Mouse (Mus musculus) spleen, postnatal 10 days (tissue): ENCODE data around the gene Slc22a23.

Experiments
- DNase-seq, 2 experiments: peaks; one replicate each; pipeline ENCODE4 v3.0.0; 2021 to 2022; ENCODE audit warnings: low spot score in 2 of 2

The Slc22a23 gene

DNA sequence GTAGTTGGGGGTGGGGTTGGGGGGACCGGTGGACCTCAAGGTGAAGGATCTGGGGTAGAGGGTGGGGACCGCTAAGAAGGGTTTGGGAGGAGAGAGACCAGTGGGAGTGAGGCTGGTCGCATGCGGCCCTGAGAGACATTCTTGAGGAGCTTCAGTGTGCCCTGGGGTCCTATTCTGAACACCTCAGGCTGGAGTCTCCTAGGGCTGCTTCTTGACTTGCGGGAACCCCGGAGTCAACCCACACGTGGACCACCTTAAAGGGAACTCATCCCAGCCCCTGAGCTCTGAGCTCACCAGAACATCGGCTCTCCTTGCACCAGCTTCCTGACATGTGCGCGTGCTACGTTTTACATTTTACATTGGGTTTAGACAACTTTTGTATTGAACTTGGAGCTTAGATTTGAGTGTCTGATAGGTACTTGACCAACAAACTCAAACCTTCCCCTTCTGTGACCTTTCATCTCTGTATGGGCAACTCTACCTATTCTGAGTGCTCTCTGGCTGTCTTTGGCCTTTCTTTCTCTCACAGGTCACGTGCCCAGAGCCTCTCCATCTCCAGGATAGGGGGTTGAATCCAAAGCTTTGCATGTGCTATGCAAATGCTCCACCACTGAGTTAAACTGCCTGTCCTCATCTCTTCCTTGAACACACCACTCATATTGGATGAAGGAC is 181.5 kb downstream of the Slc22a23 start:
- no peak for DNase-seq

DNA sequence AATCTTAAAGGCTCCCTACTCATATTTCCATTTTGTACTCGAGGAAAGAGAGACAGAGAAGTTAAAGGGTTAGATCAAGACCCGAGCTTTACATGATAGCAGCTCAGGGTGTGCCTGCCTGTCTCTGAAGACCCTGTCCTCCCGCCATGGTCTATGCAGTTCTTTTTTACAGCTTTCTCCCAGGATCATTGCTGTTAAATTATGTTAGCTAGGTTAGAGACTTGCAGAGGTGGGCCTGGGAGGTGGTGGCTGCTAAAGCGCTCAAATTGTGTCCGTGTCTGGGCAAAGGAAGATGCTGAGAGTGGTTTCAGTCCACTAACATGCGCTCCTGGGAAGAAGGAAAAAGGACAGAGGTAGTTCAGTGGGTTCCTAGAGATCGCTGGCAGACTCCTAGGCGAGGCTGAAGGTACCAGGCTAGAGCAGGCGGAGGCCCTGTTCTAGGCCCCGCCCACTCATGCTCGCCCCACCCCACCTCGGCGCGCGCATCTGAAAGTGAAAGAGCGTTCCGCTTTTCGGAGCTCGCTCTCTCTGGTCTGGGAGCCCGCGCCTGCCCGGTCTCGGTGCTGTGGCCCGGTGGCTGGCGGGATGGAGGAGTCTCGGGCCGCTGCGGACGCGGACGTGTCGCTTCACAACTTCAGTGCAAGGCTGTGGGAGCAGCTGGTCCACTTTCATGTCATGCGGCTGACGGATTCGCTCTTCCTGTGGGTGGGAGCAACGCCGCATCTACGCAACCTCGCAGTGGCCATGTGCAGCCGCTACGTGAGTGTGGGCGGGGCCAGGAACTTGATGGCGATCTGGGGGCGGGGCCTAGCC is 182.3 kb downstream of the Slc22a23 start, which contains the start of gene Psmg4:
Gene Psmg4, plus strand, starts transcription at position 474 of the 813 bp plus-strand sequence.
- DNase-seq: peak; percentile 96 to 98

DNA sequence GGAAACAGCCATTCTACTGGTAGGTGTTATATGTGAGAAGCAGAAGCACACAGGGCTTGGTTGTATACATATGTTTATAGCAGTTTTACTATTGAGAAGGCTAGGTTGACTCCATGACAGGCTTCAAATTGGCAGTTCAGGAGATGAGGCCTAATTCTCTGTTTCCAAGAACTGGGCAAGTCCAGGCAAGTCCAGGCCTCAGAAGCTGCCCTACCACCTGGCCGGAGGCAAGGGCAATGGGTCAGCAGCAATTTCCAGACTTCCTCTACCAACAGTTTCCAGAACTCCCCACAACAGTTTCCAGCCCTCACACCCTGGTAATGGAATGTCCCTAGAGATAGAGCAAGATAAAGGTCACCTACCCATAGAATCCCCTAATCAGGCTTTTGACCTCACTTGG is 185.1 kb downstream of the Slc22a23 start:
- DNase-seq: no peak

DNA sequence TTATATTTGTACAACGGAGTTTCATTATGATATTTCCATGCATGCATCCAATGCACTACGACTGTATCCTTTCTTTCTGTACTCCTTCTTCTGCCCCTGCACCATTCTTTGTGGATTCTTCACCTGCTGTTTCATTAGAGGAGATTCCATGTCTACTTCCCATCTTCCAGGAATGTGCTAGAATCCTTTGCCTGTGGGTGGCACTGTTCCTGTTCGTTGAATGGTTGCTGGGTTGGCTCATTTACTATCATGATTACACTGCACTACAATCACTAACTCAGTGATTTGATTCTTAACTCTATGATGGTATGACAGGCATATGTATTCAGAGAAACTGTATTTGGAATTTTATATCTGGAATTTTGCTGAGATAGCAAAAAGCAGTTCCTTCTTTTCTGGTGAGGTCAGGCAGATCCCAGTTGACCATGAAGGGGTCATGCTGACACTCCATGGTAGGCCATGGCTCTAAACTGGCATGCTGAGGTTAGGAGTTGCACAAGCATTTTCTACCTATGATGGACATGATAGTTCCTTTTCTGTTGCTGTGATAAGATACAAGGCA is 187.3 kb downstream of the Slc22a23 start:
- DNase-seq: no peak

DNA sequence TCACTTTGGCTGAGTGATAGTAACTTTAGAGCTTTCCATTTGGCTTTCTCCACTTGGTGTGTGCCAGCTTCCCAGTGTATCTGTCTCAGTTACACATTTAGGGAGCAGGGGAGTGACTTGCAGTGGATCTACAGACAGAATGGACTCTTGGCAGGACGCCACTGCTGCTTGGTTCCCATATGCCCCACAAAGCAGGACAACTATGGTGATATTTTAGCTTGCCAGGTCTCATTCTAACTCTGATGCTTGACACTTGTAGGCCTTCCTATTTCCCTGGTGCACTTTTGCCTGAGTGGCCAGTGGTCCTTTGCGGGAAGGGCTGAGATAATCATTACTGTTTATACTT is 188.2 kb downstream of the Slc22a23 start:
- DNase-seq: no peak

DNA sequence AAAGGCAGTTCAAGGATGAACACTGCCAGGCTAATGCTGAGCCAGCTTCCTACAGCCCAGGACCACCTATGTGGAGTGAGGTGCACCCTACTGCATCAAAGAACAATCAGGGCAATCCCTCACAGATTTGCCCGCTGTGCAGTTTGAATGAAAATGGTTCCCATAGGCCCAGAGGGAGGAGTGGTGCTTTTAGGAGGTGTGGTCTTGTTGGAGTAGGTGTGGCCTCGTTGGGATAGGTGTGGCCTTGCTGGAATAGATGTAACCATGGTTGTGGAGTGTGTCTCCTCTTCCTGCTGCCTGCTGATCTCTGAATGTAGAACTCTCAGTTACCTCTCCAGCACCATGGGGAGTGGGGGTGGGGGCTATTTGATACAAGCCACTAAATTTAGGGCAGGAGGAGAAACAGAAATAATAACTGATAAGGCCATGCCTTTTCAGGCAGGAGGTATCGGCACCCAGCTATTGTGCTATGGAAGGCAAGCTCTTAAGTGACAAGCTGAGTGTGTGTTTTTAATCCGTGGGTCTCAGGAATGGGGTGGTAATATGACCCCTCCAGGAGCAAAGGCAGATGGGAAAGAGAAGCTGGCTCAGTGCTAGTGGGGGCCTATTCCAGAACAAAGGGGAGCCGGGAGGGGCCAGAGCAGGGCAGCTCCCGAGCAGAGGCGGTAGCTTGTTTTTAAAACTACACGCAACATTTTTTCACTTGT is 188.7 kb downstream of the Slc22a23 start:
- DNase-seq: no peak

DNA sequence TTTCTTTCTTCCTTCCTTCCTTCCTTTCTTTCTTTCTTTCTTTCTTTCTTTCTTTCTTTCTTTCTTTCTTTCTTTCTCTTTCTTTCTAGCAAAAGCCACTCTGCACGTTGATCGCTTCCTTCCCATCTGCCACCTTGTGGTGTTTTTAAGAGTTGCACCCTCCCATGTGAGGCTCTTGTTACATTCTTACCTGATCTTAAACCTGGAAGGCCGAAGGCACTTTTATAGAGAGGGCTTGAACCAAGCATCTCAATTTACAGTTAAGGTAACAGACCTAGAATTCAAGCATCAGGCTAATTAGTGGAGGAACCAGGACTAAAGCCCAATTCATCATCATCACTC is 190.1 kb downstream of the Slc22a23 start:
- peak in 1 of 2 experiments; percentile 74 for DNase-seq

DNA sequence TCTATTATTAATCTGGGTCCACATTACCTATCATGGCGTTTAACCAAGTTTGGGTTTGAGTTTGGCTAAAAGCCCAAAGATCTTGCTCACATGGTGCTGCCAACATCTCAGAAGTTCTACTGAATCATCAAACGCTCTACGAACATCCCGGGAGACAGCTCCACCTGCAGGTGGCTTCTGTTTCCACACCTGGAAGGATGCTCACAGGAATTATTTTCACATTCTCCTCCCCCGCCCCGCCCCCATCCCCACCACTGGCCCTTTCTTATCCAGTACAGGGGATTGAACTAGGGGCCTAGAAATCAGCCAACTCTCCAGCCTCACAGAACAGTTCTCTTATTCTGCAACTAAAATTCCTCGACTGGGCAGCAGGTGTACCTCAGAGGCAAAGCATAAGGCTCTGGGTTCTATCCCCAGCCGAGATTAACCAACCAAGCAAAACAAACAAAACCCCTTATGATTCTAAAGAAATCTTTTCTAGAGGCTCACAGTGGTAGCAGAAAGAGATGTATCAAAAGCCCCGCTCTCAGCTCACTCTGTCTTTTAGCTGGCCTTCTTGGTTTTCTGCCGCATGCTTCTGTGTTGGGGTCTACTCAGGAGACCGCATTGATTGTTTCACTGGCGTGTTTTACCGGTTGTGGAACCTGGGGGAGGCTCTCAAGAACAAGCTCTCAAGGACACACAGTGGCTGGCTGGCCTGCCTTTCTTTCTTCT is 190.6 kb downstream of the Slc22a23 start:
- peak in 1 of 2 experiments; percentile 77 for DNase-seq

DNA sequence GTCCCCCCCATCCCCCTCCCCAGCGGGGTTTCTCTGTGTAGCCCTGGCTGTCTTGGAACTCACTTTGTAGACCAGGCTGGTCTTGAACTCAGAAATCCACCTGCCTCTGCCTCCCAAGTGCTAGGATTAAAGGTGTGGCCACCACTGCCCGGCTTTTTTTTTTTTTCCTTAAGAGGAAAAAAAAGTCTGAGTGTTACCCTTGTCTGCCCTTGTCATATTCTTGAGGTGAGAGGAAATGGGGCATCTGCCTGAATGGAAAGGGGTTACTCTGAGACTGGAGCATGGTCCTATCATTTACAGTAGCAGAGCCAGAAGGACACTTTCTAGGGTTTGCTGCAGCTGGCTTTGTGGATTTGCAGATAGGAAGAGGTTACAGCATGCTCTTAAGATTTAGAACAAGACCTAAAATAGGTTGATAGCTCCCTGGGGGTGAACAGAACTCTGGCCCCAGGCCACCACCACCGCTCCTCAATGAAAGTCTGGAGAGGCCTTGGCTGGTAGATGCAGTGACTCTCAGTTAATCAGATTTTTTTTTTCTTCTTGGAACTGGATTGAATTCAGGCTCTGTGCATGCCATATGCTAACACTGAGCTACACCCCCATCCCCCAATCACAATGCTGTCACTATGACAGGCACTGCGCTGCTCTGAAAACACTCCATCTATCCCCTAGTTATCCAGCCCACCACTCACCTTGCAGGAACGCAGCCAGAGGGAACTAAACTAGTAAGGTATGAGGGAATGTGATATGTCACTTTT is 191.5 kb downstream of the Slc22a23 start:
- no peak for DNase-seq

DNA sequence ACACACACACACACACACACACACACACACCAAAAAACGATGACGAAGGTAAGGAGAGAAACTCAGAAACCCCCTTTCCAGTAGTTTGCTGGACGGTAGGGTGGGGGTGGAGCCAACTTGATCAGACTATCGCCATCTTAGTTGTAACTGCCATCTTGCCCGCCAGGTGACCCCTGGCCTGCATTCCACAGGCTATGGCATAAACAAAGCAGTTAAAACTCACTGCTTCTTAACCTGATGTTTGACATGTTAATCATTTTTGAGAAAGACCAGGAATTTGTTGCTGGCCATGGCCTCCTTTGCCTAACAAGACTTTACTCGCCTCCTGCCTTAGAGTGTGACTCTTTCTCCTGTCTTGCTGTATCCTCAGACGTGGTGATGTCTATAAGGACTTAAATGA is 192.3 kb downstream of the Slc22a23 start:
- DNase-seq: no peak

DNA sequence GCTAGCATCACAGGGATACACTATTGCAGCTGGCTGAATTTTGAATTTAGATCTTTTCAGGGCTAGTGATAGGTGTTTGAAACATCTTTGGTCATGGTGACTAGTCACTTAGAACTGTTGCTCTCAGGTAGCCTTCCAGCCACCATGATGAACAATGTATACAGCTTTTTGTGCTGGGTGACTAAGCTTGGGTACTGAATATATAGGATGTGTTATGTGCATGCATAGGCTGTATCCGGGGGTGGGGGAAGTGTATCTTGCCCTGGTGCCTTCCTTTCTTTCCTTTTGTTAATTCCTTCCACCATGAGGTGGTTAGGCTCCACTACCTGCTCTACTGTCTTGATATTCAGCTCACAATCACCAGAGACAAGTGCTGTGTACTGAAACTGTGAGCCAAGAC is 193.6 kb downstream of the Slc22a23 start:
- no peak for DNase-seq

DNA sequence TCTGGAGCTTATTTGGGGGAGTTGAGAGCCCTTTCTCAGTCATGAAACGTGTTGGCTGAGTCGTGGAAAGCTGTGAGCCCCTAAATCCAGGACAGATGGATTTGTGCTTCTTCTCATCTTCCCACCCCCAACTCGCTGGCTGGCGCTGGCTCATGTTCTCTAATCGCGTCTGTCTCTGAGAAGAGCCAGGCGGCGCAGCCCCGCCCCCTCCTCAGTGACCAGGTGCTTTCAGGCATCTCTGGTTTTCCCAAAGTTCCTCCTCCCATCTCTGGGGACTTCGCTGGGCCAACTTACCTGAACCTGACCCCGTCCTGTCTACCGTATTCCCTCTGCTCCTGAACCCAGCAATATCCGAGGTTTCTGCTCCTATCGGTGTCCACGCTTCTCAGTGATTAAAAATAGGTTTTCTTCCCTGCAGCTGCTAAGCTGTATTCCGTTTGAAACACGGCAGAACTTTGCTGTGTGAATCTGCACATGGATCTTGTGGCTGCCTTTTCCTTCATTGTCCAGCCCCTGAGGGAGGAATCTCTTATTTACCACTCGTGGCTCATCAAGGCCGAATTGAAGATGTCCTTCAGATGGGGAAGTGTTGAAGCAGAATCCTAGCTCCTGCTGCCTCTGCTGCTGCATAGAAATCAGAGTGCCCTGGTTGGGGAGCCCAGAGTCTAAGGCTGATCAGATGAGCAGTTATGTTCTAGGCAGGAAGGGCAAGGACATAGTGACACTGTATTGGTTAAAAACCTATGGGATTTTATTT is 194.5 kb downstream of the Slc22a23 start:
- DNase-seq: no peak

DNA sequence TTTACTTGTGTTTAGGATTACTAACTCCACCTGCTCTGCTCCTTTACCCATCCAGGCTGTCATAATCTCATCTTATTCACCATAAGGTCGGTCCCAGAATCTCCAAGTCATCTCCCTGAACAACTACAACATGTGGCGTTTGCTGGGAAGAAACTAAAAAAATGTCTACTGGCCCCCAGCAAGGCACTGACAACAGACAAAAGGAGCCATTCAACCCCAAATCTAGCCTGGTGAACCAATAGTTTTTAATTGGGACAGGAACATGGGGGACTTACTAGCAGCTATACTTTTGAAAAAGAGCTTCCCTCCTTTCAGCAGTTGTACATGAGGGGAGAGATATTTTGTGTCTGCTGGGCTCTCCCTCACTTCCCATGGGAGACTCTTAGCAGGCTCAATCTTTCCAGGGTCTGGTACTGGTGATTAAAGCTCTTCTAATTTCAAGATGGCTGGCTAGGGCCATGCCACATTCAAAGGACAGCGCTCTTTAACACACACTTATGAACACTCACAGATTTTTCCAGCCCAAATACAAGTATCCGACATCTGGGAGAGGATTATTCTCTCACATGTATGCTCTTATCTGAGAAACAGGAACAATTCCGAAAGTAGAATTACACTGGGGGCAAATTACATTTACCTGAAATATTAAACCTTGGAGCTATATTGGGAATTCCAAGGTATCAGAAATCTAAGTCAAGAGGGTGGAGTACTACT is 195.4 kb downstream of the Slc22a23 start:
- no peak for DNase-seq

DNA sequence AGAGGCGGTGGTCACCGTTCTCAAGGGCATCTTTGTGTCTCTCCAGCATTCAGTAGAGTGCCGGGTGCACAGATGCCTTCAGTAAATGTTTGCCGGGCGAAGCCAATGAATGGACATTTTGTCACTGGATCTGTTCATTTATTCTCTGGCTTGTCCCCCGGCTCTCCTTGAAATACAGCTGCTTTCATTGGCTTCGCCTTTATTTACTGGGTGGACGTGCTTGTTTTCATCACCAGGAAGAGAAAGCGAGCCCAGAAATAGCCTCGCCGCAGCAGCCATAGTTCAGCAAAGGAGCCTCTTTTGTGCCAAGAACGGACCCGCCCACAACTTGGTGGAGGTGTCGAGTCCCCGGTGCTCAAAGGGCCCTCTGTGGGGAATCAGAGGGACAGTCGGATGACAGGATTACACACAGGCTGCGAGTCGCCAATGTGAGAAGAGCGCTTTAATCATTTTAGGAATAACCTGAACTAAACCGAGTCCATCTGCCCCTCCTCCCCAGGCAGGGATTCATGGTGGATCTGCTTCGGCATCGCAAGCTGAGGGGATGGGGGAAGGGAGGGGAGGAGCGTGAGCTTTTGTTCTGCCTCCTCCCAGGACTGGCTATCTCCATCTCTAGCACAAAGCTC is 196.1 kb downstream of the Slc22a23 start:
- peak in 1 of 2 experiments; percentile 46 for DNase-seq

DNA sequence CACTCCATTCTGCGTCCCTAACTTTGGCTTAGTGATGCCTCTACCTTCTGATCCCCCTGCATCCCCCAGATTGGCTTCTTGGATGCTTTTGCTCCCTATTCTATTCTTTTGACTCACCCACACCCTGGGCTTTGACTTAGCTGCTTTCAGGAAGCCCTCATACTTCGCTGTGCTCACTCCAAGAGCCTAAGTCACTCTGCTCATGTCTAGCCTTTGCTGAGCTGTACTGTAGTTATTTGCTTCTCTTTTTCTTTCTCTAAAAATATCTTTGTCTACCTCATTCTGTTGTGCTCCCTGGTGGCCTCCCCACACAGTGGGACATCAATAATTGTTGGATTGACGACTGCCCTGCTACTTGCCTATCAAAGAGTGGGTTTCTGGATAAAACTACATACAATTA is 196.8 kb downstream of the Slc22a23 start:
- DNase-seq: no peak

DNA sequence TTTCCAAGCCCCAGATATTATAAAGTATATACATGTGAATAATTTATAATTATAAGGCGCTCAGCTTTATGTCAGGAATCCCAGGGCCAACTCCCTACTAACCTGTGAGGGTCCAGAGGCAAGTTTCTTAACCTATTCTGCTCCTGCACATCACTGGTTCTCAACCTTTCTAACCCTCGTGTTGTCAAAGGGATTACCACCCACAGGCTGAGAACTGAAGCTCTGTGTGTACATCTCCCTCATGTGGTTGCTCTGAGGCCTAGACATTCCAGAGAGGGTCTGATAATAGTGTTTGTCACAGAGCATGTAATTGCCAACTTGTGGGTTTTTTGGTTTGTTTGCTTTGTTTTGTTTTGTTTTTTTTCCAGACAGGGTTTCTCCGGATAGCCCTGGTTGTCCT is 198.1 kb downstream of the Slc22a23 start:
- no peak for DNase-seq

DNA sequence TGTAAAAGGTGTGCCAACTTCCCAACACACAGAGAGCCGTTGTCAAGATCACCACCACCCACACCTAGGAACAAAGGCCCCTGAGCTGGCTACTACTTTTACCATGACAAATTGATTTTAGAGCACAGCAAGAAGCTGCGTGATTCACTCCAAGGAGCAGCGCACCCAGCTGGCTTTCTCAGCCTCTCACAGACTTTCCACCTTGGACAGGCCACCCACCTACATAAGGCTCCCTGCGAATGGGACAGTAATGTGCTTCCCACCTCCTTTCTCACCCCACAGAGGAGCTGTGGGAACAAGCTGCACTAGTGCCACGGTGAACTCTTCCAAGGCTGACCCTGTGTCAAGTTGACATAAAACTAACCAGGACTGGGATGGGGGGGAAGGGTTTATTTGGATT is 201.6 kb downstream of the Slc22a23 start:
- no peak for DNase-seq

DNA sequence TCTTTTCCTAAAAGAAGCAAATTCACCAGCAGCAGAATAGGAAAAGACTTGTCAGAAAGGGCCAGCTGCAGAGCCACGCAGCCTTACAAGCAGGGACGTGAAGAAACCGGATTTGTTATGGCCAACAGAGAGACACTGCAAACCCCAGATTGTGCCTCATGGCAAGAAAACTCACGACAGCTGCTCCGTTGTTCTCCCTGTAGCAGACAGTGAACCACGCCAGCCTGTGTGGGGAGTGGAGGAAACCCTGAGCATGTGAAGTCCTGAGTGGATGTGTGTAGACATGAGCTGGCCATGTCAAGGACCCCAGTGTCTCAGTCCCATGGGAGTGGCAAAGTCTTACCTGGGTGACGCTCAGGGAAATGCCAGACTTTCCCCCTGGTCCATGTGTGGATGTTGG is 208.4 kb downstream of the Slc22a23 start:
- DNase-seq: no peak

DNA sequence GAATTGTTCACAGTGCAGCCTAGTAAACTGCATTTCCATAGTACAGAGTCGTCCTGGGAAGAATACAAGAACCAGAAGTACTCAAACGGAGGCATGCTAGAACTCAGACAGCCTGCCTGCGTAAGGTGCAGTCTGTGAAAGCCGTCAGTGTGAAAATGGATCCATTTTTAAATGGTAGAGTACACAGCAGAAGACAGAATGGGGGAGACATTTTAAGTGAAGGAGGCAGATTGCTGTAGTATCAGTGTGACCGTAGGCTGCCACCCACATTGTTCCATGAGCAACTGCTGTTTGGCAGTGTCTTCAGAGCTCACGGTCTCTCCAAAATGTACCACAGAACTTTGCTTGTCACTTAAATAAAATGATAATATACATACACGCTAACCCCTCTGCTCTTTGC is 210.7 kb downstream of the Slc22a23 start:
- DNase-seq: no peak
